Mouse (Mus musculus) lung, adult 2 months (tissue): ENCODE measurements around the gene Mlph.

Experiments used
- CTCF ChIP-seq: fragments of 200-500 bp; IDR thresholded peaks from 2 replicates; pipeline ENCODE4 v1.5.1; 2011; ENCODE audit warnings: mild to moderate bottlenecking, low read length, control low read depth; ENCODE audit not compliant: insufficient read depth
- POLR2A ChIP-seq: fragments of 200-500 bp; IDR thresholded peaks from 2 replicates; pipeline ENCODE4 v1.6.1; 2011; ENCODE audit warnings: low read depth, mild to moderate bottlenecking, control low read depth, low read length, borderline replicate concordance; ENCODE audit errors: extremely low read depth

DNA sequence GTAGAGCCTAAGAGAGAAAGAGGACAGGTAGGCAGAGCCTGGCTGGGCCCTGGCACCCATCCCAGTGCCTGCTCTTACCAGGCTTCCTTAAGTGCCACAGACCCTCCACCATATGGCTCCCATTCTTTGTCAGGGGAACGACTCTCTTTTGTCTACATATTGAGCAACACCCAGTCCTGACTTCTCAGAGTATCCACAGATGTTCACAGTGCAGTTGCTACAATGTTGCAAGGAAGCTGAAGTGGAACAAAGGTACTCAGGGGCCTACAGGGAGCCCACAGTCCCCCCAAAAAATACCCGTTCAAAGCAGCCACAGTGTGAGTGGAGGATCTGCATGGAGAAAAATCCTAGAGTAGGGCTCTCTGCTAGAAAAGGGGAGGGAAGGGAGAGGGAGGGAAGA is 38.9 kb upstream of the Mlph start:
- TF ChIP-seq POLR2A (no peak), CTCF (no peak)
